Mouse (Mus musculus): ENCODE data around the gene Gstm5.

DNA sequence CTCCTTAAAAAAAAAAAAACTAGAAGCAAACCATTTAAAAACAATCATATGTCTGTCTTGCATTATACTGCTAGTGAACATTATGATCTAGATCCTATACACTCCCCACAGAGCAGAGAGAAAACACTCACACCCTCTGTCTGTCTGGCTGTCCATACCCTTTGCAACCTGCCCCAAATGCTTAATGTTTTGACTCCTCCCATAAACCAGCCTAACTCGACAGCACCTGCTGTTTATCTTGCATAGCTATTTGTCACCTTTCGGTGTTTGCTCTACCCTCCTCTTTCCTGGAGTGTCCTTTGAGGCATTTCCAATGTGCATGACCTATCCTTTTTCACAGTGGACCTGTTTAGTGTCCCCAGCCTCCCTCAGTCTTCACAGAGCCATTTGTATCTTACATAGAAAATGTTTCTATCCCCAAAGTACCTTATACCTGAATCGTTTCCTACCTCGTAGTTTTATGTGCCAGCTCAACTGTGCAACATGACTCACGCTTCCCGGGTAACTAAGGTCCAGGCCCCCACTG, 364 bp upstream of the Gstm5 start:
- TF ChIP-seq POLR2A (IDR thresholded peaks at IDR 0.05; ENCODE audit: control insufficient read depth, low read depth, low read length) (no peak), CTCF (IDR thresholded peaks at IDR 0.05; ENCODE audit: control insufficient read depth, insufficient read depth, insufficient replicate concordance, low read depth, low read length) (no peak)

Measured in testis, adult 2 months (tissue).